Mouse (Mus musculus) C2C12 (cell line): ENCODE data around the gene Scn3b.

ENCODE experiments used
- CEBPB ChIP-seq: IDR thresholded peaks from one replicate; pipeline ENCODE4 v1.6.1; 2011; ENCODE audit warnings: low read depth, mild to moderate bottlenecking, control low read depth, moderate library complexity
- CTCF ChIP-seq: IDR thresholded peaks from one replicate; pipeline ENCODE4 v1.5.1; 2011; ENCODE audit not compliant: control insufficient read depth, insufficient read depth, insufficient read length
- MAX ChIP-seq: IDR thresholded peaks from one replicate; pipeline ENCODE4 v1.6.1; 2011; ENCODE audit warnings: mild to moderate bottlenecking, control low read depth
- MYOD1 ChIP-seq: IDR thresholded peaks from one replicate; pipeline ENCODE4 v1.6.1; 2011; ENCODE audit warnings: low read depth; ENCODE audit not compliant: control insufficient read depth, insufficient read length
- USF1 ChIP-seq: IDR thresholded peaks from one replicate; pipeline ENCODE4 v1.6.1; 2011; ENCODE audit warnings: low read depth, mild to moderate bottlenecking, control low read depth, moderate library complexity

GRCm38 (mm10) chr9:40241951-40242888, 26.8 kb upstream of the Scn3b start:
- no peak for TF ChIP-seq CEBPB
- no peak for TF ChIP-seq USF1
- no peak for TF ChIP-seq CTCF
- no peak for TF ChIP-seq MAX
- TF ChIP-seq MYOD1: no peak
